Mouse (Mus musculus) ES-E14 (cell line): ENCODE measurements around the gene Llgl2.

Experiments
- HCFC1 ChIP-seq: IDR thresholded peaks from 2 replicates; pipeline ENCODE4 v1.6.1; 2012; ENCODE audit warnings: low read length, inconsistent platforms, borderline replicate concordance; ENCODE audit not compliant: insufficient read depth
- MAFK ChIP-seq: IDR thresholded peaks from 2 replicates; pipeline ENCODE4 v1.6.1; 2014; ENCODE audit warnings: mild to moderate bottlenecking, low read depth, low read length, inconsistent platforms; ENCODE audit not compliant: insufficient read depth

- TF ChIP-seq MAFK (no peak), HCFC1 (no peak)
Observed at GRCm38 (mm10) chr11:115791919-115792318, 31.9 kb upstream of the Llgl2 start.
